ENCODE assay signal across 8 mouse cellular contexts in genomic region chr4:59614986-59615385, GRCm38 (mm10). TPM values are rescaled to one million over a fixed set of nuclear protein-coding genes. Genes with fewer than 3 reads are reported as not detected.
A peak's percentile ranks its signal among the peaks of the same experiment; 100 is the strongest.
DNase-seq lines count a peak whose midpoint lies in the region; ATAC-seq lines count a peak whose summit lies in the region.

No protein-coding gene starts in this region.

- peak; percentile 60 for DNase-seq in forebrain, embryonic 14.5 days (ENCODE audit: low spot score)
- peak; percentile 19 to 43 for DNase-seq in spleen, postnatal 36 days (ENCODE audit: low spot score in 2 of 2)
- DNase-seq in spleen, postnatal 4 days (ENCODE audit: low spot score in 2 of 2) = no peak
- DNase-seq in forelimb bud, embryonic 11.5 days (ENCODE audit: low read depth, low spot score) = peak; percentile 21
- DNase-seq in lung, postnatal 36 days = peak; percentile 71
- DNase-seq in layer of hippocampus, adult 9-11 months = no peak
- DNase-seq in urinary bladder, postnatal 14 days (ENCODE audit: low spot score) = no peak

- H3K27ac ChIP-seq in forebrain, embryonic 14.5 days (ENCODE audit: low read depth, low read length) = no peak overlapping the region
- H3K27ac ChIP-seq in forebrain, embryonic 16.5 days (ENCODE audit: low read length) = no peak overlapping the region

- ATAC-seq in forebrain, embryonic 14.5 days = peak; percentile 32; the same call in 1 of the 2 replicates
- no peak for ATAC-seq in forebrain, embryonic 16.5 days

- no peaks in the 10 kb centered on the region for H3K27me3 ChIP-seq in forebrain, embryonic 14.5 days (replicated peaks; ENCODE audit: control insufficient read depth, insufficient read depth, low read length)
- H3K27me3 ChIP-seq in forebrain, embryonic 16.5 days (replicated peaks; ENCODE audit: control insufficient read depth, insufficient read depth, low read length) = no peaks in the 10 kb centered on the region

- no peaks in the 10 kb centered on the region for H3K4me1 ChIP-seq in forebrain, embryonic 14.5 days (ENCODE audit: control insufficient read depth, insufficient read depth, low read length)
- no peaks in the 10 kb centered on the region for H3K4me1 ChIP-seq in forebrain, embryonic 16.5 days (replicated peaks; ENCODE audit: control insufficient read depth, insufficient read depth, low read length)

- WGBS in forebrain, embryonic 14.5 days = 38% methylated on average over 1 of the region's 1 CpGs
- WGBS in forebrain, embryonic 16.5 days = 42% methylated on average over 1 of the region's 1 CpGs

- no peak overlapping the region for H3K4me3 ChIP-seq in forebrain, embryonic 14.5 days (ENCODE audit: low read depth, low read length)
- H3K4me3 ChIP-seq in forebrain, embryonic 16.5 days (replicated peaks; ENCODE audit: low read length) = no peak overlapping the region

- H3K9me3 ChIP-seq in forebrain, embryonic 14.5 days (replicated peaks; ENCODE audit: control insufficient read depth, low read length) = no peaks in the 10 kb centered on the region
- no peaks in the 10 kb centered on the region for H3K9me3 ChIP-seq in forebrain, embryonic 16.5 days (ENCODE audit: control insufficient read depth, low read length)

- no peaks in the 10 kb centered on the region for H3K36me3 ChIP-seq in forebrain, embryonic 14.5 days (ENCODE audit: control insufficient read depth, insufficient read depth, low read length)
- H3K36me3 ChIP-seq in forebrain, embryonic 16.5 days (ENCODE audit: control insufficient read depth, insufficient read depth) = no peaks in the 10 kb centered on the region

- H3K4me2 ChIP-seq in forebrain, embryonic 14.5 days (ENCODE audit: low read length) = no peak overlapping the region
- no peak overlapping the region for H3K4me2 ChIP-seq in forebrain, embryonic 16.5 days (ENCODE audit: low read length)

- no peak overlapping the region for H3K9ac ChIP-seq in forebrain, embryonic 14.5 days (ENCODE audit: low read length)
- H3K9ac ChIP-seq in forebrain, embryonic 16.5 days (replicated peaks; ENCODE audit: low read depth, low read length) = no peak overlapping the region

RNA-seq across cellular contexts. Expression of gene E130308A19Rik, which starts 11.0 kb away (rescaled TPM):
- polyA plus RNA-seq in forebrain, embryonic 14.5 days (2014; fragmentation: Nextera tagmentation; extraction: Ambion mirVana) = 22.6 and 28.0 TPM in 2 replicates
- polyA plus RNA-seq in forebrain, embryonic 16.5 days (2015; fragmentation: Nextera tagmentation; extraction: Ambion mirVana) = 24.6 and 29.8 TPM in 2 replicates

RNA-seq across cellular contexts. Expression of gene Hsdl2, which starts 33.6 kb away (rescaled TPM):
- polyA plus RNA-seq in forebrain, embryonic 14.5 days (2014; fragmentation: Nextera tagmentation; extraction: Ambion mirVana) = 18.6 and 22.5 TPM in 2 replicates
- polyA plus RNA-seq in forebrain, embryonic 16.5 days (2015; fragmentation: Nextera tagmentation; extraction: Ambion mirVana) = 19.5 and 23.1 TPM in 2 replicates

Comparison
In these comparisons a context has a peak if more than half of its experiments do, and no peak if none do; other contexts are left out.
1. DNase-seq: peak in forebrain, embryonic 14.5 days (single experiment), spleen, postnatal 36 days (2 of 2), forelimb bud, embryonic 11.5 days (single experiment) and lung, postnatal 36 days (single experiment); none in spleen, postnatal 4 days (0 of 2), layer of hippocampus, adult 9-11 months (single experiment) and urinary bladder, postnatal 14 days (single experiment).